Mouse (Mus musculus) left cerebral cortex, postnatal 36 days (tissue): ENCODE data around the gene Topbp1. TPM values are rescaled to one million over a fixed set of nuclear protein-coding genes. Genes with fewer than 3 reads are reported as not detected.

Experiments
- DNase-seq, 2 experiments: peaks; one replicate each; pipeline ENCODE4 v3.0.0; 2021 to 2022; ENCODE audit warnings: low spot score in 2 of 2, mixed read lengths in 1 of 2
- intact Hi-C: fragments of 180-260 bp; cut with DNase I; formaldehyde crosslinking; loops from one replicate; pipeline ENCODE4 v1.15.1; 2025
- total RNA-seq, 2 experiments: library from RNA; stranded (reverse); gene quantifications; 2 replicates each; pipeline ENCODE4 v1.2.3; 2021

Topbp1 gene
- total RNA-seq, 2 experiments from 2014 or later, result 16.6 to 24.5 TPM

- intact Hi-C loops, result no loop called here
- DNase-seq, result no peak
Measured at GRCm38 (mm10) chr9:103380566-103380965, 75.6 kb downstream of the Topbp1 start.

- intact Hi-C loops, result no loop called here
- DNase-seq, result no peak
Measured at GRCm38 (mm10) chr9:103382989-103383388, 78.0 kb downstream of the Topbp1 start.

- intact Hi-C loops, result no loop called here
- no peak for DNase-seq
Measured at GRCm38 (mm10) chr9:103383576-103383975, 78.6 kb downstream of the Topbp1 start.

- intact Hi-C loops, result no loop called here
- no peak for DNase-seq
Measured at GRCm38 (mm10) chr9:103384141-103384796, 79.3 kb downstream of the Topbp1 start.

- DNase-seq, result no peak
- intact Hi-C loops, result no loop called here
Measured at GRCm38 (mm10) chr9:103385600-103385999, 80.6 kb downstream of the Topbp1 start.

- intact Hi-C loops, result no loop called here
Measured at GRCm38 (mm10) chr9:103386573-103386972, 81.6 kb downstream of the Topbp1 start.

GRCm38 (mm10) chr9:103387011-103387653 is 82.1 kb downstream of the Topbp1 start:
- DNase-seq, result no peak
- intact Hi-C loops, result no loop called here

More at GRCm38 (mm10) chr9:103386573-103386972, 81.6 kb downstream of the Topbp1 start:
- DNase-seq, result no peak

GRCm38 (mm10) chr9:103389261-103389660 is 84.2 kb downstream of the Topbp1 start:
- intact Hi-C loops, result no loop called here
- DNase-seq, result no peak

GRCm38 (mm10) chr9:103391796-103392372 is 86.9 kb downstream of the Topbp1 start:
- no peak for DNase-seq

GRCm38 (mm10) chr9:103393256-103393655 is 88.2 kb downstream of the Topbp1 start:
- DNase-seq, result no peak
- intact Hi-C loops, result no loop called here

More at GRCm38 (mm10) chr9:103391796-103392372, 86.9 kb downstream of the Topbp1 start:
- intact Hi-C loops, result no loop called here

GRCm38 (mm10) chr9:103398509-103399157 is 93.6 kb downstream of the Topbp1 start:
- peak in 1 of 2 experiments; percentile 18 for DNase-seq
- intact Hi-C loops, result no loop called here

Other genes starting within 250 kb of the Topbp1 start
- gene Rab6b, start 193.4 kb upstream of the Topbp1 start, total RNA-seq, result 100 to 1,000 TPM; 607 to 644 TPM
- 10 to 100 TPM; 18.5 to 19.3 TPM for gene Srprb, start 103.1 kb upstream of the Topbp1 start, total RNA-seq
- gene Gm20425, start 74.9 kb upstream of the Topbp1 start, total RNA-seq, result 1 to 10 TPM; 9.2 to 9.7 TPM
- 100 to 1,000 TPM; 136 to 214 TPM for gene Trf, start 74.8 kb upstream of the Topbp1 start, total RNA-seq
- under 1 TPM in 1 of 2 experiments, not detected in 1; 0.74 TPM for gene 1300017J02Rik, start 133 bp upstream of the Topbp1 start, total RNA-seq
- gene Cdv3, start 60.6 kb downstream of the Topbp1 start, total RNA-seq, result 10 to 100 TPM; 74.8 to 82.9 TPM
- gene Bfsp2, start 175.2 kb downstream of the Topbp1 start, total RNA-seq, result 1 to 10 TPM; 3.5 to 4.3 TPM